Mouse (Mus musculus) neural tube, postnatal 0 days (tissue): ENCODE results near the gene Vmn2r27. TPM values are rescaled to one million over a fixed set of nuclear protein-coding genes. Genes with fewer than 3 reads are reported as not detected.

ENCODE experiments used
- polyA plus RNA-seq: library from polyadenylated mRNA; unstranded; fragments of >200 nt; fragmentation: Nextera tagmentation; extraction: Ambion mirVana; gene quantifications from 2 replicates; pipeline ENCODE4 v1.2.1, GENCODE M21; 2015

Gene Vmn2r27
- polyA plus RNA-seq, result not detected in 2 replicates

DNA sequence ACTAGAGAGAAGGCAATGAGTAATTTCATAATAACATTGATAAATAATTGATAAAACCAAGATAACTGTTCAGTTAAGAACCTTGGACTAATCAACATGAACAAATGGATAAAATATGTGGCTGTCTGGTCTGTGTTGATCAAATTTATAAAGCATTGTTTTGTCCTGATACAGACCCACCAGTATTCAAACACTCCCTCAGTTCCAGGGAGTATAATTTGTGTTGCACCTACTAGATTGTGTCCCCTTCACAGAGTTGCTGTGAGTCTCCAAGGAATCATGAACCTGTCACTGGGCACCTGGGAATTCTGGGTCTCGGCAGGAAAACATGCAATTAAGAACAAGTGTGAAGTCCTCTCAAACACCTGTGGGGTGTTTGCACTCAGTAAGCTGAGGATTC, at the start of gene Vmn2r27:
Gene Vmn2r27 (minus strand): TSS at position 101 of the 400 bp plus-strand sequence.

Other genes starting within 250 kb of the Vmn2r27 start
- gene Vmn2r26, start 207.3 kb downstream of the Vmn2r27 start, polyA plus RNA-seq, result not detected in 2 replicates
- gene Cd163, start 72.8 kb upstream of the Vmn2r27 start, polyA plus RNA-seq, result 1.3 and 1.6 TPM in 2 replicates
- gene Pex5, start 183.2 kb upstream of the Vmn2r27 start, polyA plus RNA-seq, result 44.6 and 50.0 TPM in 2 replicates
- 160 and 185 TPM in 2 replicates for gene Clstn3, start 232.9 kb upstream of the Vmn2r27 start, polyA plus RNA-seq